Mouse (Mus musculus): ENCODE results near the gene Smtnl1.

Gene Smtnl1

GRCm38 (mm10) chr2:84822552-84822951, at the start of gene Smtnl1:
Gene Smtnl1 (minus strand): TSS chr2:84822652.
- no peak for DNase-seq

GRCm38 (mm10) chr2:84870623-84871160, 48.2 kb upstream of the Smtnl1 start:
- no peak for DNase-seq

GRCm38 (mm10) chr2:84868977-84869376, 46.5 kb upstream of the Smtnl1 start:
- DNase-seq: no peak

GRCm38 (mm10) chr2:84868521-84868943, 46.1 kb upstream of the Smtnl1 start:
- DNase-seq: peak; percentile 72

GRCm38 (mm10) chr2:84865616-84866571, 43.4 kb upstream of the Smtnl1 start:
- peak; percentile 61 for DNase-seq

- no peak for DNase-seq
Measured at GRCm38 (mm10) chr2:84862231-84862630, 39.8 kb upstream of the Smtnl1 start.

- no peak for DNase-seq
Measured at GRCm38 (mm10) chr2:84861430-84861829, 39.0 kb upstream of the Smtnl1 start.

GRCm38 (mm10) chr2:84859991-84860780, 37.7 kb upstream of the Smtnl1 start:
- no peak for DNase-seq

GRCm38 (mm10) chr2:84858551-84858950, 36.1 kb upstream of the Smtnl1 start:
- DNase-seq: no peak

GRCm38 (mm10) chr2:84855732-84856131, 33.3 kb upstream of the Smtnl1 start:
- no peak for DNase-seq

GRCm38 (mm10) chr2:84851130-84852040, 28.9 kb upstream of the Smtnl1 start:
- no peak for DNase-seq

- no peak for DNase-seq
Measured at GRCm38 (mm10) chr2:84850407-84851129, 28.1 kb upstream of the Smtnl1 start.

GRCm38 (mm10) chr2:84845226-84845625, 22.8 kb upstream of the Smtnl1 start:
- DNase-seq: no peak

- DNase-seq: no peak
Measured at GRCm38 (mm10) chr2:84843654-84844053, 21.2 kb upstream of the Smtnl1 start.

- DNase-seq: no peak
Measured at GRCm38 (mm10) chr2:84841905-84842304, 19.5 kb upstream of the Smtnl1 start.

GRCm38 (mm10) chr2:84840748-84841563, 18.5 kb upstream of the Smtnl1 start:
- DNase-seq: no peak

- no peak for DNase-seq
Measured at GRCm38 (mm10) chr2:84840016-84840747, 17.7 kb upstream of the Smtnl1 start.

GRCm38 (mm10) chr2:84838993-84839980, 16.8 kb upstream of the Smtnl1 start:
- DNase-seq: no peak

GRCm38 (mm10) chr2:84838593-84838949, 16.1 kb upstream of the Smtnl1 start, which contains the start of gene Slc43a1:
Gene Slc43a1 (plus strand): TSS chr2:84838850.
- no peak for DNase-seq

All from layer of hippocampus, adult 9-11 months (tissue).